Mouse (Mus musculus) T-helper 1 cell (primary cell): ENCODE data around the gene Phf21b.

Source experiments
- in situ Hi-C: fragments of 300-600 bp; cut with MboI, MseI; formaldehyde crosslinking; loops from one replicate; pipeline ENCODE4 v1.15.1; 2025; ENCODE audit warnings: high pct_unique_total_duplicates

The Phf21b gene

GRCm38 (mm10) chr15:84850321-84850720 is 5.5 kb downstream of the Phf21b start:
- in situ Hi-C loops = loop anchor here (10.0 kb wide), 1 partner anchor 134 kb away; the partner anchor contains the start of gene 5031439G07Rik

- in situ Hi-C loops = no loop called here
These were observed 9.6 kb downstream of the Phf21b start for GRCm38 (mm10) chr15:84846216-84846615.

GRCm38 (mm10) chr15:84844831-84845230 is 11.0 kb downstream of the Phf21b start:
- in situ Hi-C loops = no loop called here

- in situ Hi-C loops = no loop called here
These were observed 12.8 kb downstream of the Phf21b start for GRCm38 (mm10) chr15:84843034-84843433.

GRCm38 (mm10) chr15:84841925-84842821 is 13.7 kb downstream of the Phf21b start:
- in situ Hi-C loops = no loop called here

GRCm38 (mm10) chr15:84840560-84840959 is 15.3 kb downstream of the Phf21b start:
- in situ Hi-C loops = no loop called here

- in situ Hi-C loops = loop anchor here (10.0 kb wide), 1 partner anchor 715 kb away; no protein-coding TSS in a partner anchor
These were observed 16.3 kb downstream of the Phf21b start for GRCm38 (mm10) chr15:84839521-84839920.

- in situ Hi-C loops = loop anchor here (10.0 kb wide), 1 partner anchor 717 kb away; no protein-coding TSS in a partner anchor
These were observed 18.0 kb downstream of the Phf21b start for GRCm38 (mm10) chr15:84837896-84838295.

- in situ Hi-C loops = no loop called here
These were observed 26.4 kb downstream of the Phf21b start for GRCm38 (mm10) chr15:84829416-84829815.

- in situ Hi-C loops = no loop called here
These were observed 27.2 kb downstream of the Phf21b start for GRCm38 (mm10) chr15:84828603-84829002.

- in situ Hi-C loops = no loop called here
These were observed 32.8 kb downstream of the Phf21b start for GRCm38 (mm10) chr15:84823086-84823485.

- in situ Hi-C loops = no loop called here
These were observed 35.0 kb downstream of the Phf21b start for GRCm38 (mm10) chr15:84820811-84821210.

GRCm38 (mm10) chr15:84818284-84818683 is 37.6 kb downstream of the Phf21b start:
- in situ Hi-C loops = no loop called here

GRCm38 (mm10) chr15:84817589-84817988 is 38.3 kb downstream of the Phf21b start:
- in situ Hi-C loops = no loop called here

GRCm38 (mm10) chr15:84815171-84815570 is 40.7 kb downstream of the Phf21b start:
- in situ Hi-C loops = no loop called here

GRCm38 (mm10) chr15:84812831-84813357 is 43.0 kb downstream of the Phf21b start:
- in situ Hi-C loops = no loop called here

- in situ Hi-C loops = no loop called here
These were observed 44.7 kb downstream of the Phf21b start for GRCm38 (mm10) chr15:84811126-84811525.

- in situ Hi-C loops = no loop called here
These were observed 46.4 kb downstream of the Phf21b start for GRCm38 (mm10) chr15:84809275-84809952.

- in situ Hi-C loops = no loop called here
These were observed 52.2 kb downstream of the Phf21b start for GRCm38 (mm10) chr15:84803685-84804084.

GRCm38 (mm10) chr15:84800132-84800531 is 55.7 kb downstream of the Phf21b start:
- in situ Hi-C loops = no loop called here

GRCm38 (mm10) chr15:84793649-84794048 is 62.2 kb downstream of the Phf21b start:
- in situ Hi-C loops = no loop called here

GRCm38 (mm10) chr15:84787161-84787560 is 68.7 kb downstream of the Phf21b start:
- in situ Hi-C loops = no loop called here
